Mouse (Mus musculus) left cerebral cortex, adult 18-20 months (tissue): ENCODE measurements around the gene Camk2b. TPM values are rescaled to one million over a fixed set of nuclear protein-coding genes. Genes with fewer than 3 reads are reported as not detected.
"Not testable (repeated sequence)": the region's sequence is repeated elsewhere in the genome, so short reads cannot be mapped to it uniquely, and the experiment has no call there.

ENCODE experiments used
- DNase-seq, 2 experiments: peaks; one replicate each; pipeline ENCODE4 v3.0.0; 2021 to 2022; ENCODE audit warnings: low spot score in 2 of 2, mixed read lengths in 1 of 2
- total RNA-seq, 2 experiments: library from RNA; stranded (reverse); gene quantifications; 2 replicates each; pipeline ENCODE4 v1.2.3; 2021

Camk2b gene
- total RNA-seq, 2 experiments from 2014 or later, result 618 to 648 TPM

- DNase-seq, result no peak
These were observed 116.4 kb downstream of the Camk2b start, which contains the start of gene Gck for GRCm38 (mm10) chr11:5949586-5950352. Gene Gck, minus strand, starts transcription at chr11:5950081.

GRCm38 (mm10) chr11:5948546-5949250 lies 117.5 kb downstream of the Camk2b start:
- no peak for DNase-seq

- no peak for DNase-seq
These were observed 118.4 kb downstream of the Camk2b start for GRCm38 (mm10) chr11:5947796-5948195.

GRCm38 (mm10) chr11:5945096-5945495 lies 121.1 kb downstream of the Camk2b start:
- DNase-seq, result no peak

GRCm38 (mm10) chr11:5942966-5943365 lies 123.2 kb downstream of the Camk2b start:
- DNase-seq, result no peak

GRCm38 (mm10) chr11:5934531-5934930 lies 131.6 kb downstream of the Camk2b start:
- not testable (repeated sequence) for DNase-seq

- not testable (repeated sequence) for DNase-seq
These were observed 134.2 kb downstream of the Camk2b start for GRCm38 (mm10) chr11:5931947-5932346.

GRCm38 (mm10) chr11:5930578-5930977 lies 135.6 kb downstream of the Camk2b start:
- no peak for DNase-seq

- DNase-seq, result no peak
These were observed 139.4 kb downstream of the Camk2b start for GRCm38 (mm10) chr11:5926696-5927220.

GRCm38 (mm10) chr11:5924699-5925098 lies 141.5 kb downstream of the Camk2b start:
- DNase-seq, result no peak

- no peak for DNase-seq
These were observed 145.7 kb downstream of the Camk2b start for GRCm38 (mm10) chr11:5920323-5920960.

Other genes starting within 250 kb of the Camk2b start
- 10 to 100 TPM in 1 of 2 experiments, 1 to 10 TPM in 1; 8.2 to 11.4 TPM for gene Polm, start 228.3 kb downstream of the Camk2b start, total RNA-seq
- gene Aebp1, start 204.4 kb downstream of the Camk2b start, total RNA-seq, result 10 to 100 TPM; 21.4 to 23.5 TPM
- gene Pold2, start 188.1 kb downstream of the Camk2b start, total RNA-seq, result 10 to 100 TPM; 27.1 to 29.0 TPM
- not detected for gene Myl7, start 167.6 kb downstream of the Camk2b start, total RNA-seq
- 1 to 10 TPM in 1 of 2 experiments, under 1 TPM in 1; 0.44 to 1.2 TPM for gene Gck, start 116.3 kb downstream of the Camk2b start, total RNA-seq
- 10 to 100 TPM; 78.9 to 79.3 TPM for gene Ykt6, start 110.7 kb downstream of the Camk2b start, total RNA-seq
- gene A730071L15Rik, start 133.7 kb upstream of the Camk2b start, total RNA-seq, result under 1 TPM; 0.28 to 0.30 TPM
- gene Nudcd3, start 134.1 kb upstream of the Camk2b start, total RNA-seq, result 100 to 1,000 TPM; 119 to 128 TPM
- under 1 TPM; 0.63 to 0.68 TPM for gene Npc1l1, start 163.8 kb upstream of the Camk2b start, total RNA-seq
- 10 to 100 TPM; 45.6 to 48.6 TPM for gene Ddx56, start 201.4 kb upstream of the Camk2b start, total RNA-seq
- gene Tmed4, start 208.5 kb upstream of the Camk2b start, total RNA-seq, result 10 to 100 TPM; 94.1 to 99.1 TPM
- 100 to 1,000 TPM; 228 to 260 TPM for gene Ogdh, start 225.3 kb upstream of the Camk2b start, total RNA-seq